Mouse (Mus musculus) right cerebral cortex, postnatal 25 days (tissue): ENCODE measurements around the gene Pde11a.

Experiments
- DNase-seq: peaks from one replicate; pipeline ENCODE4 v3.0.0; 2022

The Pde11a gene

DNA sequence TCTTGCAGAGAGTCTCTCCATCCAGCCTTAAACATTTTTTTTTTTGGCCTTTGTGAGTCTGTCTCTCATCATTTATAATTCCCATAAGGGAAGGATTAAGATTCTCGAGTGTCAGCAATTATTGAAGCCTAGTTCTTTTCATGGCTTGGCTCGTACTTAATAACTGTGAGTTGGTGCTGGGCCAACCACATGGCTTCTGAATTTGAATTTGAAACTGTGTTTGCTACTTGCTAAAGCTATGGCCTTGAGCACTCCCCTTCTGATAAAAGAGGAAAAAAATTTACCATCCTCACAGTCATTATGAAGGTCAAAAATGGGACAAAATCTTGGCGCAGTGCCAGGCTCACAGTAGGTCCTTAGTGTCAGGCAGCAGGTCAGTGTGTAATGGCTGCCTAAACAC, 251.4 kb downstream of the Pde11a start:
- DNase-seq = no peak

- no peak for DNase-seq
Observed at GRCm38 (mm10) chr2:76084982-76085381, 253.6 kb downstream of the Pde11a start.

- no peak for DNase-seq
Observed at GRCm38 (mm10) chr2:76083901-76084300, 254.7 kb downstream of the Pde11a start.

DNA sequence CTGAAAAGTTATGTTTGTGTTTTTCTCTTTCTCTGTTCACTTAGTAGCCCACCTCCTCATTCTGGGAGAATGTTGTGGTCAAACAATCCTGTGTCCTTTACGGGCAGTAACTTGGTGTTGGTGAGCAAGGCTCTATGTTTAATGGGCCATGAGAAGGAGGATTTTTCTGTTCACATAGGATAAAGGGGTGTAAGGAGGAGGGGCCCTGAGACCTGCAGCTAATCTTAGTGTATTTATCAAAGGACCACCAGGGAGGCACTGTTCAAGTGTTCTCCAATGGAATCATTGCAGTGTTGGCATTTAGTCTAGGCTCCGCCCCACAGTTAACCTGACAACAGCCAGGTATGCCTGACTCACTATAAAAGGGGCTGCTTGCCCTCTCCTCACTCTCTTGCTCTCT, 255.2 kb downstream of the Pde11a start:
- no peak for DNase-seq

GRCm38 (mm10) chr2:76081991-76082390, 256.6 kb downstream of the Pde11a start:
- no peak for DNase-seq

DNA sequence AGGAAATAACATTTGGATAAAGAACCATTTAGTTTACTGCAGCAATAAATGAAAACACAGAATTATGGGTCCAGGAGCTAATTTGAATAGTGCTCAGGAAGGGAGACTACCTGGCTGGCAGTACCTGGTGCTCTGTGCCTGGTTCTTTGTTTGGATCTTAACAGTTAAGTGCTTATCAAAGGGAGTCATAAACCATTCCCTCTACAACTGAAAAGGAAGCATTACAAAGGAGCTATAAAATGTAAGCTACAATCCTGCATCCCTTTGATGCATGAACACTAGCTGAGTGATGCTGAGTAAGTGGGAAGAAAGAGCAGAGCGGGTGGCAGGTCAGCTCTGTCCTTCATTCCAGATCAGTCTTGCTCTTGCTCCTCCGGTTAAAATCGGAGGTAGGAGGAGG, 258.0 kb downstream of the Pde11a start:
- no peak for DNase-seq

GRCm38 (mm10) chr2:76076838-76077237, 261.7 kb downstream of the Pde11a start:
- DNase-seq = no peak

DNA sequence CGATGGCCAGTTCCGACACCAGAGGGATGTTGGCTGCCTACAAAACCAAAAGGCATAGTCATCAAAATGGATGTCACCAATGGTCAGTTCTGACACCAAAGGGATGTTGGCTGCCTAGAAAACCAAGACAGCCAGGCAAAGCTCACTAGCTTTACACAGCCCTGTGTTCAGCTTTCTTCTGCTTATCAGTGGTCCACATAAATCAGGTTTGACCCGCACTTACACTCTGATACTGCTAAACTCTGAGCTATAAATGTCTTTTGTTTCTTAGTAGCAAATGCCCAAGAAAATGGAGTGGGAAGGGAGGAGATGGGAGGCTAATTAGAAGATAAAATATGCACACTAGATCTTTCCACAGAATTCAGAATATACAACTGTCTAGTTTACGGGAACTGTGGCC, 262.5 kb downstream of the Pde11a start:
- DNase-seq = no peak

- no peak for DNase-seq
Observed at GRCm38 (mm10) chr2:76073079-76073478, 265.5 kb downstream of the Pde11a start.

DNA sequence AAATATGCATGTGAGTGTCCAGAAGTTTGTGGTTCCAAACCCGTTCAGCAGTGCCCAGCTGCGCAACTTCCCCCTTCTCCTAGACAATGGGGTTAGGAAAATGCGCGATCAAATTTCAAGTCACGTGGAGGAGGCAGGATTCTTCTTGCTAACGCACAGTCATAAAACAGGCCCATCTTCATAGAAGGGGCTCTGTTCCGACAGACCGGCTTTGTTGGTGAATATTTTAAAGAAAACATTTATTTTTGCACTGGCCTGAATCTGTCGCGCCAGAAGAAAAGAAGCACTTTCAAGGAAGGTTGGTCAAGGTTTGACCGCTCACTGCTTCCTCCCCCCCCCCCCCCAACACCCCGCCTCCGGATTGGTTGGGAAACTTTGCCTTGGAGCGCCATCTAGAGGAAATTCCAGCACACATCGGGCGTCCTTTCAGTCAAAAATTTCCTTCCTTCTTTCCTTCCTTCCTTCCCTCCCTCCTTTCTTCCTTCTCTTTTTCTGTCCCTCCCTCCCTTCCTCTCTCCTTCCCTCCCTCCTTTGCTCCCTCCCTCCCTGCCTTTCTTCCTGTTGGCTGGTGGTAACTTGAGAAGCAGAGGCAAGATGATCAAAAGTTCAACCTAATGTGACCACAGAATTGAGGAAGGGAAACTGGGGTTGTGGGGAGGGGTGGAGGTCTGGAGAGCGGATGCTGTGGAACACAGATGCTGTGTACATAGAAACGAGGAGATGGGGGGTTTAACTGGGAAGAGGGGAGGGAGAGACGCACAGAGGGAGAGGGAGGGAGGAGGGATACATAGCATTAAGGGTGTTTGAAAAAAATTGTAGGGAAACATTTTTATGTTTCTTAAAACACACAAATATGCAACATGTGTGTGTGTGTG, 267.9 kb downstream of the Pde11a start:
- DNase-seq = peak; percentile 45

- no peak for DNase-seq
Observed at GRCm38 (mm10) chr2:76069238-76069637, 269.3 kb downstream of the Pde11a start.

DNA sequence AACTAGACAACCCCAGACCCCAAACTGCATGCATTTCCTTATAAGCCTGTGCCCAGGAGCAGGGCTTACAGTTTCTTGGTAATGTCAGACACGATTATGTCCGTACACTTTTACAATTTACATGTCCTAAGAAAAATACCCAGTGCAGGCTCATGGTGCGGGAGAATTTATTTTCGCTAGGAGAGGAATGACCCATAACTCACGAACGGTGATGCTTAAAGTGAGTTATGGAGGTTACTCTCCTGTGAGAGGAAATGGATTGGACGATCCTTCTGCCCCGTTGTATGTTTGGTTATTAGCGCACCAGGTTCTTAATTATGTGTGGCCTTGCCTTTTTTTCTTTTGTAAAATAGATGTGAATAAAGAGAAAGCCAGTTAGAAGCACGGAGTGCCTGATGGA, 270.4 kb downstream of the Pde11a start:
- no peak for DNase-seq

DNA sequence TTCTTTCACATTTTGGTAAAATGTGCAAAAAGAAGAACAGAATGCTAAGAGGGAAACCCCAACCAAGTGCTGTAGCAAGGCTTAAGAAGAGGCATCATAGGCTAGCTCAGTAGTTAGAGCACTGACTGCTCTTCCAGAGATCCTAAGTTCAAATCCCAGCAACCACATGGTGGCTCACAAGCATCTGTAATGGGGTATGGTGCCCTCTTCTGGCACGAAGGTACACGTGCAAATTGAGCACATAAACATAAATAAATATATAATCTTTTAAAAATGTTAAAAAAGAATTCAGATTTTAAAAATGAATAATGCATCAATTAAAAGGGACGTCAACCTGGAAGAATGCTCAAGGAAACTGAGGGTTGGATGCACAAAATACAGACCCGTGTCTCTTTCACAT, 271.4 kb downstream of the Pde11a start:
- DNase-seq = no peak

GRCm38 (mm10) chr2:76065292-76065691, 273.3 kb downstream of the Pde11a start:
- DNase-seq = no peak

DNA sequence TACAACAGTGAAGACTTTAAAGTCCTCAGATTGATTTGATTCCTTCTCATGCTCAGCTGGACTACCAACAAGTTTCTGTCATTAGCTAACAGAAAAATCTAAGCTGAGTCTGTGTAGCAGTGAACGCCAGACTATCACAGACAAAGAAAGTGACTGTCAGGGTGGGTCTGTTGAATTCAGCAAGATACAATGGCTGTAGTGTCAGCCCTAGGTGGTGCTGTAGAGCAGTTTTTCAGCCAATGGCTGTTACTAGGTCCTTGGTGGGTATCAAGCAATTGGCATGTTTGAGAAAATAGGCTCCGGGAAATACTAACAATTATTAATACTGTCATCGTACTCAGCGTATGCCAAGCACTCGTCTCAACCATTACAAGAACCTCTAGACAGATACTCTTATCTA, 274.5 kb downstream of the Pde11a start:
- DNase-seq = no peak

- no peak for DNase-seq
Observed at GRCm38 (mm10) chr2:76060207-76060606, 278.4 kb downstream of the Pde11a start.

DNA sequence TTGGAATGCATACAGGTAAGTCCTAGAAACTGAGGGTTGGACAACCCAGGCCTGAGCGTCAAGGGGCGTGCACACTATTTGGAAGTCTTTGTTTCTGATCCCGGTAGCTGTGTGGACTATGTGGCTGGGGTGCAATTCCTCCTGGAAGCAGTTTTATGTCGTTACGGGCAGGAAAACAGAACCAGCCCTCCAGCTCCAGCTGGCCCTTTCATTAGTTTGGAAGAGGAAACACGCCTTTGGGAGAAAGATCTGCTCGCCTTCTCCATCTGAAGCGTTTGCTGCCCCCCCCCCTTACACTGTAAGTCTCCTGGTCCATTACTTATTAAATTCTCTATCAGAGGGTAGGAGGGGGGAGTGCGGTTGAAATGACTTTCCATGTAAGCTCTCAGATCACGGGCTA, 279.0 kb downstream of the Pde11a start:
- DNase-seq = no peak

- DNase-seq = no peak
Observed at GRCm38 (mm10) chr2:76058661-76059467, 279.7 kb downstream of the Pde11a start.

DNA sequence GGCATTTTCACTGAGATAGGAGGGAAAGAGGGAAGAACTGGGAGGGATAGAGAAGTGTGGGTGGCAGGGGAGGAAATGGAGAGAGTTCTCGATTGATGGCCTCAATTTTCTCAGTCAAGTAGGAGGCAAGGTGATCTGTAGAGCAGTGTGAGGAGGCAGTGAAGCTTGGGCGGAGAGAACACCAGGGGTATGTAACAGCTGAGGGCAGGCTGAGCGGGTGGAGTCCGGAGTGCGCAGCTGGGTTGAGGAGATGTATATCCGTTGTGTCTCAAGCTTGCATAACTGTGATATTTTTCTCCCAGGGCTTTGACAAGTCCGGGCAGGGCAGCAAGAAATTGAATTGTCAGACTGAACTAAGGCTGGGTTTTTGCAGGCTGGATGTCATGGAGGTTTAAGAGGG, 281.0 kb downstream of the Pde11a start:
- no peak for DNase-seq

DNA sequence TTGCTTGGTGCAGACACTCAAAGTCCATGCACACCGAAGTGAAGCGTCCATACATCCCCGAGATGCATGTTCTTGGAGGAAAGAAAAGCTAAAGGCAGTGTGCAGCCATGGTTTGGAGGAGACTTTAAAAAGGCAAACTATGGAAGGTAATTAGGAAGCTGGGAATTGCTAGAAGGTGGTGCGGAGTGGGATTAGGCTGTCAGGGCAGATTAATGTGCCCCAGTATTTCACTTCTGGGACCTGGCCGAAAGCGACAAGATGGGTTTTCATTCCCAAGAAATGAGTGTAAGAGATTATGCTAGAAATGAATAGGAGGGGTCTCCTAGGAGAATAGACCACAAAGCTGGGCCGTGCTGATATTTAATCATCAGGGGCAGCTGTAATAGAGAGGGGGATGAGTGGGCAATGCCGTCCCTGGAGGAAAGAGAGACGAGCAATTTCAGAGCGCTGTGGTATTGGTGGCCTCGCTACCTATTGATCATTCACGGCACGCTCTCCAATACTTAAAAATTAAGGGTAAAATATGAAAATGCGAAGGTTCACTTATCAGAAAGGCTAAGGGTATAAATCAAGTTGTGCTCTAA, 284.7 kb downstream of the Pde11a start:
- no peak for DNase-seq

GRCm38 (mm10) chr2:76052897-76053505, 285.6 kb downstream of the Pde11a start:
- no peak for DNase-seq

DNA sequence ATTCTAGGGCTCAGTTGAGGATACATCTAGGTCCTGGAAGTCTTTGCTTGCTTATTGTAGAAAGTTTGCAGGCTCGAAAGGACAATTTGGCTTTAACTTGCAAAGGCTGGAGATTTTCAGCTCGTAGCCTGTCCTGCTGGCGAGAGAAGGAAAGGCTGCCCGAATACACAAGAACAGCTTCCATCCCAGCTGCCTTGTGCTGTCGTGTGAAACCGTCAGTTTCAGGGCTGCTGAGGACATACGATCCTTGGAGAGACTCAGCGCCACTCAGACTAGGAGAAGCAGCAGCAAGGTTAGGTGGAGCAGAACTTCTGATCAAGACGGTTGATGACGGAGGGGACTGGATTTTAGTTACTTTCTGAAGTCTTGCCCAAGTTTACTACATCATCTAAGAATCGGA, 287.2 kb downstream of the Pde11a start:
- no peak for DNase-seq

- DNase-seq = no peak
Observed at GRCm38 (mm10) chr2:76050911-76051310, 287.7 kb downstream of the Pde11a start.
